Mouse (Mus musculus): ENCODE measurements around the gene Pkd1.

Pkd1 gene

DNA sequence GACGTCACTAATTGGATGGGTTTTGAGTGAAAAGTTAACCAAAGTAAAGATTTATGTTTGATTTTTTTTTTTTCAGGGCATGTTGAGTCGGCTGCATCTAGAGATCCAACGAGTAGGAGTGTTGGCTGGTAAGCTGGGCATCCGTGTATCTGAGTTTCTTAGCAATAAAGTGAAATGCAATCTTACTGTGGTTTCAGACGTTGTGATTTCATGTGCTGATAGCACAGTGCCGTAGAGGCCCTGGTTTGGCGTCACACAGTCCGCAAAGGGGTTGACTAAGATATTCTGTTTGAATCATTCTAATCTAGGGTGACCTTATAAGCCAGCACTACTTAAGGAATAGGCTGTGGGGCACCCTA is 21.1 kb upstream of the Pkd1 start:
- no peak for TF ChIP-seq GATA4 (IDR thresholded peaks at IDR 0.05; ENCODE audit: insufficient replicate concordance, low read length)

DNA sequence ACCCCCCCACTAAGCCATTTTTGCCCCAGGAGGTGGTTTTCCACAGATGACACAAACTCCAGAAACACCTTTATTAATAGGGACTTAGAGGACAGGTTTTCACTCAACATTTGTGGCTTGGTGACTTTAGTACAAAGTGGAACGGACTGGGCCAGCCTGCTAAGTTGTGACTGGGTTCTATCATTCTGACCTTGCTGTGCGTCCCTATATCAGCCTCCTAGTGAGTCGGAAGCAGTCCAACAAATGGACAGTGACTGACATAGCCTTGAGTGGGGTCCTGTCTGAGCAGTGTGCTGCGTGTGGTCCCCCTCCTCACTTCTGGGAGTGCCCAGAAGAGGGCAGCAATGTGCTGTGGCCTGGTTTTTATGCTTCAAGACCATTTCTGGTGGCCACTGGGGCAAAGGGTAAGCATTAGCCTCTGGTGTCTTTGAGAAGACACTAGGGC is 20.6 kb upstream of the Pkd1 start:
- TF ChIP-seq GATA4 (IDR thresholded peaks at IDR 0.05; ENCODE audit: insufficient replicate concordance, low read length) = no peak

- no peak for TF ChIP-seq GATA4 (IDR thresholded peaks at IDR 0.05; ENCODE audit: insufficient replicate concordance, low read length)
Observed at GRCm38 (mm10) chr17:24529883-24530282, 19.8 kb upstream of the Pkd1 start.

DNA sequence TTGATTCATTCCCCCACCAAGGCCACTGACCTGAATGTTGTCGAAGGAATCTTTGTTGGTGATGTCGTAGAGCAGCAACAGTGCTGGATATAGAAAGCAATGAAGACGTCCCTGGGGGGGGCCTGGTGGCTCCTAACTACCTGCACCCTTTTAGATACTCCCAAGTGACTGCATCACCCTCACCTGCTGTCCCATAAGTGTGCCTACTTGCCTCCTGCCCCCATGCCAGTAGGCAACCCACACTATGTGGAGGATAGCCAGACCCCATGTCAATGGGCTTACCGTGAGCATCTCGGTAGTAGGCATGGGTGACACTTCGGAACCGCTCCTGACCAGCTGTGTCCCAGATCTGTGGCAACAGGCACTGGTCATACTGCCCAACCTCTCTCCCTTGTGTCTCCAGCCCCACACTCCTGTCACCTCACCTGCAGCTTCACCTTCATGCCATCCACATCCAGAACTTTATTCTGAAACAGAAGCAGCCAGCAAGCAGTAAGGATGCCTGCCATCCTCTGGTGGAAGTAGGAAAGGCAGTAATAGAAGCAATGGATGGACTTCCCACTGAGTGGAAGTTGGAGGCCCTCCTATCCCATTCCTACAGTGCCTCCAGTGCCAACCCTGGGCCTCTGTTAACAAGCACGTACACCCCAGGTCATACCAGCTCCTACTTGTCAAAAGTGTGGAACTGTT is 19.1 kb upstream of the Pkd1 start:
- TF ChIP-seq GATA4 (IDR thresholded peaks at IDR 0.05; ENCODE audit: insufficient replicate concordance, low read length) = no peak

- no peak for TF ChIP-seq GATA4 (IDR thresholded peaks at IDR 0.05; ENCODE audit: insufficient replicate concordance, low read length)
Observed at GRCm38 (mm10) chr17:24531064-24531463, 18.6 kb upstream of the Pkd1 start.

DNA sequence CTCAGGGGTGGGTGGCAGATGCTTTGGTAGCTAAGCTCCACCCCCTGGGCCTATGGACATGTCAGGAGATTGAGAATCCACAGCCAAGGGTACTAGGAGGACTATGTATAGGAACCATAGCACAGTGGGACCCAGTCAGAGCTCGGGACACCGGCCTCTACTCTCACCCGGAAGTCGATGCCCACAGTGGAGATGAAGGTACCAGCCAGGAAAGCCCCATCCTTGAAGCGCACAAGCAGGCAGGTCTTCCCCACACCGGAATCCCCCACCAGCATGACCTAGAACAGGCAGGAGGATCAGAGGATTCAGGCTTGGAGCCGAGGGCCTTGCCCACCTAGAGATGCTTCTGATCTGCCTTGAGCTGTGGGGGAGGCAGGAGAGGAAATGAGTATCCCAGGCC is 17.6 kb upstream of the Pkd1 start:
- TF ChIP-seq GATA4 (IDR thresholded peaks at IDR 0.05; ENCODE audit: insufficient replicate concordance, low read length) = no peak

- TF ChIP-seq GATA4 (IDR thresholded peaks at IDR 0.05; ENCODE audit: insufficient replicate concordance, low read length) = no peak
Observed at GRCm38 (mm10) chr17:24533099-24533992, 16.3 kb upstream of the Pkd1 start.

DNA sequence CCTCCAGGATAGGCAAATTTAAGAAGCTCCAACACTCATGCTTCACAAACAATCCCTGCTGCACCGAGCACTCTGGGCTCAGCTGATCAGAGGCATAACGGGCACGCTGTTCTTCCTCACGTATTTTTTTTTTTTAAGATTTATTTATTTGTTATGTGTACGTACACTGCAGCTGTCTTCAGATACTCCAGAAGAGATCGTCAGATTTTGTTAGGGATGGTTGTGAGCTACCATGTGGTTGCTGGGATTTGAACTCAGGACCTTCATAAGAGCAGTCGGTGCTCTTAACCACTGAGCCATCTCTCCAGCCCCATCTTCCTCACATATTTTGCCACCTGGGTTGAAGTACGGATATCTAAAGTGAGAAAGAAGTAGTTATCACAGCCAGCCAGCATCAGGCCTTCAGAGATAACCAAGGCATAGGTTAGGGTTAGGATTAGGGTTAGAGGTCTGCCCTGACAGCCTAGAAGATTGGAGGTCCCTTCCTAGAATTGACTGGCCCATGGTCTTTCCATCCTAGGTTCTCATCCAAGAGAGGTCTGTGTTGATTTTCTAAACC is 15.4 kb upstream of the Pkd1 start, which contains the start of gene Rab26:
TSS of gene Rab26 (minus strand) at position 51 of the 559 bp plus-strand sequence.
- TF ChIP-seq GATA4 (IDR thresholded peaks at IDR 0.05; ENCODE audit: insufficient replicate concordance, low read length) = no peak

- TF ChIP-seq GATA4 (IDR thresholded peaks at IDR 0.05; ENCODE audit: insufficient replicate concordance, low read length) = no peak
Observed at GRCm38 (mm10) chr17:24535300-24535699, 14.3 kb upstream of the Pkd1 start.

DNA sequence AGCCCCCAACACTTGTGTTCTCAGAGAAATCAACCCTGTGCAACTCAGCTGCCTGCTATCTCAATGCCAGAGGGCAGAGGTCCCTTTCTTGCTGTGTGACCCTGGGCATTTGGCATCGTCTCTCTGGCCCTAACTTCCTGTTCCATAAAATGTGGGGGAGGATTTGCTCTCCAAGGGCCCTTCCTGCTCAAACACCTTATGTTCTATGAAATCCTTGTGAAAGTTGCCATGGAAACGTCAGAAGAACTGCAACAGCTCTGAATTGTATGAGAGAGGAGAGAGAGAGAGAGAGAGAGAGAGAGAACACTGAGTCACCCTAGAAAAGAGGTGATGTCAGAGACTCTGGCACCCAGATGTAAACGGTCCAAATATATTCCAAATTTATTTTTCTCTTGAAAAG is 12.1 kb upstream of the Pkd1 start:
- no peak for TF ChIP-seq GATA4 (IDR thresholded peaks at IDR 0.05; ENCODE audit: insufficient replicate concordance, low read length)

- no peak for TF ChIP-seq GATA4 (IDR thresholded peaks at IDR 0.05; ENCODE audit: insufficient replicate concordance, low read length)
Observed at GRCm38 (mm10) chr17:24538950-24539349, 10.7 kb upstream of the Pkd1 start.

GRCm38 (mm10) chr17:24540375-24540774 is 9.3 kb upstream of the Pkd1 start:
- no peak for TF ChIP-seq GATA4 (IDR thresholded peaks at IDR 0.05; ENCODE audit: insufficient replicate concordance, low read length)

DNA sequence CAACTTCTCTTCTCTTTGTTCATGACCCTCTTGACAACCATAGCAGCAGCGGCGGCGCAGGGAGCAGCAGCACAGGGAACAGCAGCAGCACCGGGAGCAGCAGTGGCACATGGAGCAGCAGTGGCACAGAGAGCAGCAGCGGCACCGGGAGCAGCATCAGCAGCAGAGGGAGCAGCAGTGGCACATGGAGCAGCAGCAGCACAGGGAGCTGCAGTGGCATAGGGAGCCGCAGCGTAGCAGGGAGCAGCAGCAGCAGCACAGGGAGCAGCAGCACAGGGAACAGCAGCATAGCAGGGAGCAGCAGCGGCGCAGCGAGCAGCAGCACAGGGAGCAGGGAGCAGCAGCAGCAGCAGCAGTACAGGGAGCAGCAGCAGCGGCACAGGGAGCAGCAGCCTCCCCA is 5.0 kb upstream of the Pkd1 start:
- no peak for TF ChIP-seq GATA4 (IDR thresholded peaks at IDR 0.05; ENCODE audit: insufficient replicate concordance, low read length)

- TF ChIP-seq GATA4 (IDR thresholded peaks at IDR 0.05; ENCODE audit: insufficient replicate concordance, low read length) = no peak
Observed at GRCm38 (mm10) chr17:24545247-24545646, 4.4 kb upstream of the Pkd1 start.

- TF ChIP-seq GATA4 (IDR thresholded peaks at IDR 0.05; ENCODE audit: insufficient replicate concordance, low read length) = no peak
Observed at GRCm38 (mm10) chr17:24546234-24546633, 3.4 kb upstream of the Pkd1 start.

DNA sequence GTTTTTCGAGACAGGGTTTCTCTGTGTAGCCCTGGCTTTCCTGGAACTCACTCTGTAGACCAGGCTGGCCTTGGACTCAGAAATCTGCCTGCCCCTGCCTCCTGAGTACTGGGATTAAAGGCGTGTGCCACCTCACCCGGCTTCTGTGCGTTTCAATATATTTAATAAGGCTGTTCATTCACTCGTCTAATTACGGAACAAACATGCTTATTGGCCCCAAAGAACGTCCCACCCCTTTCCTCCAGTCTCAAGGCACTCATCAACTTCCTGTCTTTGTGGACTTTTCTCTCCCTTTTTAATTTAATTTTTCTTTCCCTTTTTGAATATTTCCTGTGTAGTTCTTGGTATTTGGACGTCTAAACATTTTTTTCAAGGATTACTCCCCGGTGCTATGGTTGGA is 1.2 kb upstream of the Pkd1 start:
- TF ChIP-seq GATA4 (IDR thresholded peaks at IDR 0.05; ENCODE audit: insufficient replicate concordance, low read length) = no peak
